Mouse (Mus musculus): ENCODE data around the gene Slc22a15. TPM values are rescaled to one million over a fixed set of nuclear protein-coding genes. Genes with fewer than 3 reads are reported as not detected.

Slc22a15 gene
- total RNA-seq (2023) = 10 to 100 TPM; 51.7 to 69.1 TPM

GRCm38 (mm10) chr3:101923843-101924740 is at the start of gene Slc22a15:
Gene Slc22a15, minus strand, starts transcription at chr3:101924453.

GRCm38 (mm10) chr3:101848816-101849215 is 75.4 kb downstream of the Slc22a15 start, which contains the start of gene Mab21l3:
Gene Mab21l3, minus strand, starts transcription at chr3:101848959.

Other genes with a start within 250 kb of the Slc22a15 start
- gene Mab21l3, start 75.5 kb downstream of the Slc22a15 start, total RNA-seq (2023) = not detected
- gene Nhlh2, start 85.6 kb upstream of the Slc22a15 start, total RNA-seq (2023) = not detected
- not detected for gene Casq2, start 162.0 kb upstream of the Slc22a15 start, total RNA-seq (2023)